Mouse (Mus musculus): ENCODE data around the gene Rasgrf2. TPM values are rescaled to one million over a fixed set of nuclear protein-coding genes. Genes with fewer than 3 reads are reported as not detected.
"Not testable (repeated sequence)": the region's sequence is repeated elsewhere in the genome, so short reads cannot be mapped to it uniquely, and the experiment has no call there.

Rasgrf2 gene
- 1 to 10 TPM; 2.0 to 2.3 TPM for total RNA-seq (2021)
- long read RNA-seq, experiment 1: 0 reads
- long read RNA-seq, experiment 2: 0 reads

GRCm38 (mm10) chr13:92131384-92132150 lies at the start of gene Rasgrf2:
Gene Rasgrf2 (minus strand): TSS chr13:92131656.
- peak; percentile 11 for DNase-seq

GRCm38 (mm10) chr13:92172686-92173085 lies 41.2 kb upstream of the Rasgrf2 start:
- DNase-seq: not testable (repeated sequence)

GRCm38 (mm10) chr13:92150551-92150950 lies 19.1 kb upstream of the Rasgrf2 start:
- no peak for DNase-seq

GRCm38 (mm10) chr13:92148858-92149257 lies 17.4 kb upstream of the Rasgrf2 start:
- no peak for DNase-seq

GRCm38 (mm10) chr13:92134792-92135191 lies 3.3 kb upstream of the Rasgrf2 start:
- DNase-seq: no peak

GRCm38 (mm10) chr13:92132599-92132998 lies 1.1 kb upstream of the Rasgrf2 start:
- DNase-seq: no peak

- peak; percentile 14 for DNase-seq
Observed at GRCm38 (mm10) chr13:92130994-92131383, 467 bp downstream of the Rasgrf2 start.

GRCm38 (mm10) chr13:92129877-92130276 lies 1.6 kb downstream of the Rasgrf2 start:
- no peak for DNase-seq

- no peak for DNase-seq
Observed at GRCm38 (mm10) chr13:92125902-92126301, 5.6 kb downstream of the Rasgrf2 start.

GRCm38 (mm10) chr13:92119623-92120022 lies 11.8 kb downstream of the Rasgrf2 start:
- no peak for DNase-seq

GRCm38 (mm10) chr13:92114076-92114475 lies 17.4 kb downstream of the Rasgrf2 start:
- DNase-seq: no peak

- no peak for DNase-seq
Observed at GRCm38 (mm10) chr13:92108237-92108636, 23.2 kb downstream of the Rasgrf2 start.

- DNase-seq: no peak
Observed at GRCm38 (mm10) chr13:92104259-92104658, 27.2 kb downstream of the Rasgrf2 start.

- DNase-seq: no peak
Observed at GRCm38 (mm10) chr13:92098484-92098883, 33.0 kb downstream of the Rasgrf2 start.

GRCm38 (mm10) chr13:92095131-92096090 lies 36.0 kb downstream of the Rasgrf2 start:
- DNase-seq: no peak

- DNase-seq: no peak
Observed at GRCm38 (mm10) chr13:92093712-92094290, 37.7 kb downstream of the Rasgrf2 start.

- no peak for DNase-seq
Observed at GRCm38 (mm10) chr13:92073111-92073510, 58.3 kb downstream of the Rasgrf2 start.

- DNase-seq: no peak
Observed at GRCm38 (mm10) chr13:92068651-92069050, 62.8 kb downstream of the Rasgrf2 start.

- no peak for DNase-seq
Observed at GRCm38 (mm10) chr13:92067831-92068230, 63.6 kb downstream of the Rasgrf2 start.

- no peak for DNase-seq
Observed at GRCm38 (mm10) chr13:92053748-92054147, 77.7 kb downstream of the Rasgrf2 start.

GRCm38 (mm10) chr13:92053001-92053400 lies 78.5 kb downstream of the Rasgrf2 start:
- DNase-seq: no peak

- DNase-seq: no peak
Observed at GRCm38 (mm10) chr13:92051216-92051615, 80.2 kb downstream of the Rasgrf2 start.

Data from gastrocnemius, postnatal 10 days (tissue).